Mouse (Mus musculus): Measurements from ENCODE around the gene Enox1.

- TF ChIP-seq CTCF (conservative IDR thresholded peaks at IDR 0.05; ENCODE audit: insufficient read depth, insufficient read length, low read depth, low read length) (no peak), POLR2A (IDR thresholded peaks at IDR 0.05; ENCODE audit: low read depth, low read length) (no peak)
These were observed 259.8 kb downstream of the Enox1 start for GRCm38 (mm10) chr14:77416358-77416757.

Data from kidney, adult 2 months (tissue).